Mouse (Mus musculus) heart, embryonic 16.5 days (tissue): ENCODE results near the gene Nepn. TPM values are rescaled to one million over a fixed set of nuclear protein-coding genes. Genes with fewer than 3 reads are reported as not detected.

ENCODE experiments used
- ATAC-seq: fragments of 200-750 bp; cut with Nextera tagmentation; replicated peaks from 2 replicates; pipeline ENCODE4 v1.8.0; 2017; ENCODE audit warnings: moderate number of reproducible peaks; ENCODE audit not compliant: insufficient read depth, low FRiP score; ENCODE audit errors: extremely low read depth
- H3K27ac ChIP-seq: fragments of 300-500 bp; sonication (generic); 2 replicates; pipeline ENCODE4 v1.5.1; 2014; ENCODE audit warnings: mild to moderate bottlenecking, low read length, control low read depth, moderate library complexity
- H3K27me3 ChIP-seq: fragments of 300-500 bp; sonication (generic); 2 replicates; pipeline ENCODE4 v1.6.1; 2014; ENCODE audit warnings: low read length, mixed read lengths; ENCODE audit not compliant: control insufficient read depth, insufficient read depth
- H3K36me3 ChIP-seq: fragments of 300-500 bp; sonication (generic); 2 replicates; pipeline ENCODE4 v1.6.1; 2014; ENCODE audit not compliant: control insufficient read depth, insufficient read depth
- H3K4me1 ChIP-seq: fragments of 300-500 bp; sonication (generic); 2 replicates; pipeline ENCODE4 v1.6.1; 2014; ENCODE audit warnings: low read length, mixed read lengths; ENCODE audit not compliant: control insufficient read depth, insufficient read depth
- H3K4me2 ChIP-seq: fragments of 300-500 bp; sonication (generic); 2 replicates; pipeline ENCODE4 v1.6.1; 2014; ENCODE audit warnings: low read depth, mild to moderate bottlenecking, control low read depth, low read length
- H3K4me3 ChIP-seq: fragments of 300-500 bp; sonication (generic); 2 replicates; pipeline ENCODE4 v1.5.1; 2014; ENCODE audit warnings: mild to moderate bottlenecking, control low read depth, low read length
- H3K9ac ChIP-seq: fragments of 300-500 bp; sonication (generic); 2 replicates; pipeline ENCODE4 v1.6.1; 2014; ENCODE audit warnings: low read length, control low read depth
- H3K9me3 ChIP-seq: fragments of 300-500 bp; sonication (generic); replicated peaks from 2 replicates; pipeline ENCODE4 v1.6.1; 2016; ENCODE audit warnings: low read length; ENCODE audit not compliant: control insufficient read depth
- WGBS: fragments of 180-500 bp; shearing (Covaris S2); extraction: QIAGEN DNeasy Blood & Tissue Kit; methylation state at CpG from one replicate; pipeline ENCODE4 v1.1.7; 2014; 5-methylcytosine and 5-hydroxymethylcytosine counted together
- polyA plus RNA-seq: library from polyadenylated mRNA; unstranded; fragments of >200 nt; fragmentation: Nextera tagmentation; extraction: Ambion mirVana; gene quantifications from 2 replicates; pipeline ENCODE4 v1.2.1, GENCODE M21; 2015

The Nepn gene
- polyA plus RNA-seq, 1 experiment from 2014 or later, result not detected

- no peaks in the 10 kb centered on the region for H3K36me3 ChIP-seq
- under 1% methylated on average over 39 of the region's 39 CpGs for WGBS
- H3K27me3 ChIP-seq, result no peaks in the 10 kb centered on the region
- no peaks in the 10 kb centered on the region for H3K9me3 ChIP-seq
- peak overlapping the region; percentile 95 for H3K27ac ChIP-seq
- H3K4me2 ChIP-seq, result peak overlapping the region; percentile 69
- peak; percentile 41 for ATAC-seq
- H3K4me1 ChIP-seq, result peaks cover 30% of the 10 kb centered on the region
- H3K9ac ChIP-seq, result peak overlapping the region; percentile 93
- H3K4me3 ChIP-seq, result peak overlapping the region; percentile 87
Observed at GRCm38 (mm10) chr10:52417998-52418860, 29.5 kb downstream of the Nepn start.

GRCm38 (mm10) chr10:52418931-52419330, 30.2 kb downstream of the Nepn start:
- H3K36me3 ChIP-seq, result no peaks in the 10 kb centered on the region
- peak overlapping the region; percentile 95 for H3K27ac ChIP-seq
- H3K4me2 ChIP-seq, result peak overlapping the region; percentile 69
- no peaks in the 10 kb centered on the region for H3K9me3 ChIP-seq
- H3K9ac ChIP-seq, result peak overlapping the region; percentile 93
- 21% methylated on average over 5 of the region's 5 CpGs for WGBS
- ATAC-seq, result no peak
- H3K4me3 ChIP-seq, result peak overlapping the region; percentile 87
- peaks cover 30% of the 10 kb centered on the region for H3K4me1 ChIP-seq
- H3K27me3 ChIP-seq, result no peaks in the 10 kb centered on the region

- Histone ChIP-seq H3K4me3 (peak overlapping the region; percentile 87), H3K9ac (peak overlapping the region; percentile 93; the same call in 1 of the 2 replicates), H3K27ac (no peak overlapping the region), H3K36me3 (no peaks in the 10 kb centered on the region), H3K4me2 (peak overlapping the region; percentile 69), H3K4me1 (peaks cover 30% of the 10 kb centered on the region), H3K27me3 (no peaks in the 10 kb centered on the region), H3K9me3 (no peaks in the 10 kb centered on the region)
- WGBS, result 69% methylated on average over 4 of the region's 4 CpGs
- no peak for ATAC-seq
Observed at GRCm38 (mm10) chr10:52419402-52419801, 30.6 kb downstream of the Nepn start.

- ATAC-seq, result no peak
- Histone ChIP-seq H3K4me3 (no peak overlapping the region), H3K9ac (no peak overlapping the region), H3K27ac (no peak overlapping the region), H3K4me2 (no peak overlapping the region), H3K9me3 (no peaks in the 10 kb centered on the region), H3K27me3 (no peaks in the 10 kb centered on the region), H3K36me3 (no peaks in the 10 kb centered on the region), H3K4me1 (peaks cover 32% of the 10 kb centered on the region)
- 79% methylated on average over 1 of the region's 1 CpGs for WGBS
Observed at GRCm38 (mm10) chr10:52420526-52420925, 31.8 kb downstream of the Nepn start.

GRCm38 (mm10) chr10:52421716-52422115, 32.9 kb downstream of the Nepn start:
- no peaks in the 10 kb centered on the region for H3K36me3 ChIP-seq
- H3K9ac ChIP-seq, result no peak overlapping the region
- no peak overlapping the region for H3K4me2 ChIP-seq
- H3K27me3 ChIP-seq, result no peaks in the 10 kb centered on the region
- H3K4me1 ChIP-seq, result peaks cover 30% of the 10 kb centered on the region
- no peak for ATAC-seq
- no peaks in the 10 kb centered on the region for H3K9me3 ChIP-seq
- 72% methylated on average over 6 of the region's 6 CpGs for WGBS
- no peak overlapping the region for H3K27ac ChIP-seq
- no peak overlapping the region for H3K4me3 ChIP-seq

GRCm38 (mm10) chr10:52423097-52423496, 34.3 kb downstream of the Nepn start:
- no peak for ATAC-seq
- H3K4me3 ChIP-seq, result no peak overlapping the region
- no peak overlapping the region for H3K9ac ChIP-seq
- no peaks in the 10 kb centered on the region for H3K9me3 ChIP-seq
- no peak overlapping the region for H3K27ac ChIP-seq
- H3K4me2 ChIP-seq, result no peak overlapping the region
- 75% methylated on average over 2 of the region's 2 CpGs for WGBS
- no peaks in the 10 kb centered on the region for H3K27me3 ChIP-seq
- peaks cover 30% of the 10 kb centered on the region for H3K4me1 ChIP-seq
- H3K36me3 ChIP-seq, result no peaks in the 10 kb centered on the region

- H3K4me2 ChIP-seq, result no peak overlapping the region
- peak; percentile 32; the same call in 1 of the 2 replicates for ATAC-seq
- H3K27me3 ChIP-seq, result no peaks in the 10 kb centered on the region
- H3K36me3 ChIP-seq, result peaks cover 9% of the 10 kb centered on the region
- no peak overlapping the region for H3K27ac ChIP-seq
- 68% methylated on average over 7 of the region's 7 CpGs for WGBS
- H3K4me3 ChIP-seq, result no peak overlapping the region
- no peaks in the 10 kb centered on the region for H3K9me3 ChIP-seq
- peaks cover 15% of the 10 kb centered on the region for H3K4me1 ChIP-seq
- H3K9ac ChIP-seq, result no peak overlapping the region
Observed at GRCm38 (mm10) chr10:52426314-52426980, 37.7 kb downstream of the Nepn start.

GRCm38 (mm10) chr10:52427634-52428415, 39.1 kb downstream of the Nepn start:
- H3K4me3 ChIP-seq, result no peak overlapping the region
- no peak overlapping the region for H3K27ac ChIP-seq
- H3K27me3 ChIP-seq, result no peaks in the 10 kb centered on the region
- 70% methylated on average over 2 of the region's 2 CpGs for WGBS
- H3K9ac ChIP-seq, result no peak overlapping the region
- H3K36me3 ChIP-seq, result peaks cover 18% of the 10 kb centered on the region
- no peaks in the 10 kb centered on the region for H3K9me3 ChIP-seq
- H3K4me1 ChIP-seq, result 0 out of 2 replicates have a peak, but pooled peaks cover 4% of the 10 kb centered on the region
- no peak overlapping the region for H3K4me2 ChIP-seq
- ATAC-seq, result no peak
